Mouse (Mus musculus): ENCODE measurements around the gene Rnf220.
A peak's percentile ranks its signal among the peaks of the same experiment; 100 is the strongest.

Rnf220 gene

GRCm38 (mm10) chr4:117341282-117341681 is 155.6 kb downstream of the Rnf220 start:
- ATAC-seq (ENCODE audit: low TSS enrichment), result no peak

- ATAC-seq (ENCODE audit: low TSS enrichment), result no peak
These were observed 157.1 kb downstream of the Rnf220 start for GRCm38 (mm10) chr4:117339796-117340195.

DNA sequence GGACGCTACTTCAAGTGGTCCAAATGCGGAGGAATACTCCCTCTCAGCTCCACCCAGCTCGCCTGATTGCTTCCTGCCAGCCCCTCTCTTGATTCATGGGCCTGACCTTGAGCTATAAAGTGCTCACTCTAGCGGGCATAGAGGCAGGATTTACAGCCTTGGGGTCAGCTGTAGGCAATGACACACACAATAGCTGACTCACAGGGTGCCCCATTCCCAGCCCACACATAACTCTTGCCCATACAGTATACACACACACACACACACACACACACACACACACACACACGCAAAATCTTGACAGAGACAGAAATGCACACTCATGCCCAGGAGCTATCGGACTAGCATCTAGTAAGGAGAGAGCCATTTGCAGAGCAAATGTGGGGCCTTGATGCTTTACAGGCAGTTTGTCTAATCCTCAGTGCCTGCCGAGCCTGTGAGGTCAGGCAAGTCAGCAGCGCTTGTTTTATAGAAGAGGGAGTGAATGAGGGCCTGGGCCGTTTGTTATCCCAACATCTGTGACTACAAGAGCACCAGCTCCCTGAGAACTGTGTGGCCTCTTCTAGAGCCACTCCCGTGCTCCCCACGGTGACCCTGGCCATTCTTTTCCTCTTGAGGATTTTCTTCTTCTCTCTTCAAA is 165.9 kb downstream of the Rnf220 start:
- ATAC-seq (ENCODE audit: low TSS enrichment), result no peak

DNA sequence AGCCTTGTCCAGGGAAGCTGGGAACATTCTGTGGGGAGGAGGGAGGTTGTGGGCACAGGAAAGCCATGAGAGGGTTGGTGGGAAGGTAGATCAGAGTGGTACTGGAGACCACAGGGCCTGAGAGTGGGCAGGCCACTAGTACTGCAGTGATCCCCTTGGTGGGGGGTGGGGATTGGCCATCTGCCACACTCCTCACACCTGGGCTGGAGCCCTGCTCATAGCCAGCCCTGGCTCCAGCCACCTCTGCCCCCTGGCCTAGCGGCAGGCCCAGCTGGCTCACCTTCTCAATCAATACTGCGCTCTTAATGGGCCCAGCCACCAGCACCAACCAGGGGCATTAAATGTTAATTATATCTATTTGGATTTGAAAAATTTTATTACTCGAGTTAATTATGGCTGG is 166.7 kb downstream of the Rnf220 start:
- ATAC-seq (ENCODE audit: low TSS enrichment), result no peak

GRCm38 (mm10) chr4:117326915-117327314 is 169.9 kb downstream of the Rnf220 start:
- ATAC-seq (ENCODE audit: low TSS enrichment), result no peak

GRCm38 (mm10) chr4:117325076-117325475 is 171.8 kb downstream of the Rnf220 start:
- no peak for ATAC-seq (ENCODE audit: low TSS enrichment)

GRCm38 (mm10) chr4:117323515-117324344 is 173.1 kb downstream of the Rnf220 start:
- ATAC-seq (ENCODE audit: low TSS enrichment), result peak; percentile 59; the same call in 1 of the 2 replicates

DNA sequence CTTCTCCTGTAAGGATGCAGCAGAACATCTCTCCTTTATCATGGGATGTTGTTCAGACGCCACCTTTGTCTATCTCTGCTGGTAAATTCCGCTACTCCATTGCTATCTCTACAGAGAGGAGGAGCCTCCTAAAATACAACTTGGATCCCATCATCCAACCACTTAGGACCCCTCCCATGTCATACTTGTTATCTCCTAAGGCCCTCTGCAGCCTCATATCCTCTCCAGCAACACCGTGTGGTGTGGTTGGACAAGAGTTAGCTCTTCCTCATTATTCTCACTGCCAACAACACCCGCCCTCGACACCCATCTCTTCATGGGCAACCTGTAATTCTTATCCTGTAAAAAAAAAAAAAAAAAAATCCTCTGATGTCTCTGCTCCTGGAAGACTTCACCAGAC is 175.8 kb downstream of the Rnf220 start:
- no peak for ATAC-seq (ENCODE audit: low TSS enrichment)

GRCm38 (mm10) chr4:117318508-117318907 is 178.3 kb downstream of the Rnf220 start:
- no peak for ATAC-seq (ENCODE audit: low TSS enrichment)

DNA sequence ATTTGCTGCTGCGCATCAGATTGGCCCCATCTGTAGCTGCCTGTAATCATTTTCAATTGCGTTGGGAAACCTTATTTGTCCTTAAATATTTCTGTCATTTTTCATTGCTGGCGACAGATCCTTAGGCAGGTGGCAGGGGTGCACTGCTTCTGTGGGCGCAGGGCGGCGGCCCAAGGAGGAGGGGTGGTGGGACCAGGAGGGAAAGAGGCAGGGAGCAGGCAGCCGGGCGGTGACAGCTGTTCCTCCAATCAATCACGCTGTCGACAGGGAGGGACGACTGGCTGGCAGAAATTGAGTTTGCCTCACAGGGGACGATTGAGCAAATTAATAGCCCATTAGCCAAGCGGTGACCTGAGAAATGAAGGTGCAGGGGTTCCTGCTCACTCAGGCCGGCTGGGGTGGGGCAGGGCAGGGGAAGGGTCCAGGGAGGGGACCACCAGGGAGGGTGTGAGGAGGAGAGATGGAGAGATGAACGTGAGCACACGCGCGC is 179.1 kb downstream of the Rnf220 start:
- no peak for ATAC-seq (ENCODE audit: low TSS enrichment)

GRCm38 (mm10) chr4:117316800-117317199 is 180.1 kb downstream of the Rnf220 start:
- no peak for ATAC-seq (ENCODE audit: low TSS enrichment)

GRCm38 (mm10) chr4:117314849-117315500 is 181.9 kb downstream of the Rnf220 start:
- ATAC-seq (ENCODE audit: low TSS enrichment), result no peak

GRCm38 (mm10) chr4:117313085-117313424 is 183.8 kb downstream of the Rnf220 start:
- ATAC-seq (ENCODE audit: low TSS enrichment), result no peak

DNA sequence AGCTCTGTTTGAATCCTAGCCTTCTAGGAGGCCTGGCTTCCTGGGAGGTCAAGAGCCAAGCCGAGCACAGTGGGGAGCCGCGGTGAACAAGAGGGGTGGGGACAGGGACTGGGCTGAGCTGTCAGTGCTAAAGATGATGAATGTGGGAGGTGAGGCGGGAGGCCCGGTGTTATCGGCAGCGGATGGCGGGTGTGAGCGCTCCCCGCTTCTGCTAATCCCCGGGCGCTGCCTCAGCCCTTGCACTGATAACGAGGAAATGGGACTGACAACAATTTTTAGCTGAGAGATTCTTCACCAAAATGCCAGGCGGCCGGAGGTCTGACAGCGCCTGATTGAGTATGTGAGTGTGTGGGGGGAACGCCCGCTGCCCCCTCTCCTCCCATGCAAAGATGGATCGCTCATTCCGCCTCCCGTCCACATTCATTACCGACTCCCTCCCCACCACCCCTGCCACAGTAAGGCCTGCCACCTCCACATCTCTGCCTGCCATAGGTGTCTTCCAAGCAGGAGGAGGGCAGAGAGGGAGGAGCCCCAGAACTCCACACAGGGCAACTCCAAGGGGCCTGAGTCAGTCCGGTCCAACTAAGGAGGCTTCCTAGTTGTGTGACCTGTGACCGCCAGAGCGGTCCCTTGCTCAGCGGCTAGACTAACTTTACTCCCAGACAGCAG is 184.3 kb downstream of the Rnf220 start:
- ATAC-seq (ENCODE audit: low TSS enrichment), result no peak

GRCm38 (mm10) chr4:117311891-117312290 is 185.0 kb downstream of the Rnf220 start:
- no peak for ATAC-seq (ENCODE audit: low TSS enrichment)

DNA sequence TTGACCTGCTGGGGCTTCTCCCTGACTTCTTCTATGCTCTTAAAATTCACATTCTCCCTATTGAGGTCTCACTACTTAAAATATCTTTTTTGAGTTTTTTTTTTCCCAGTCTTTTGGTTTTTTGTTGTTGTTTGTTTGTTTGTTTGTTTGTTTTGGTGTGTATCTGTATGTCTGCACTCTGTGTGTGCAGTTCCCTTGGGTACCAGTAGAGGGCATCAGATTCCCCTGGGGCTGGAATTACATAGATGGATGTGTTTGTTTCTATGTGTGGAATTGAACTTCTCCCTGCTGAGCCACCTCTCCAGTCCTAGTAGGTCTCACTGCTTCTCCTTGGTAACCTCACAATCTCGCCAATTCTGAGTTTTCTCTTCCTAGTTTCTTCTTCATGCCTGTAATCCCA is 187.4 kb downstream of the Rnf220 start:
- ATAC-seq (ENCODE audit: low TSS enrichment), result no peak

- ATAC-seq (ENCODE audit: low TSS enrichment), result no peak
These were observed 189.6 kb downstream of the Rnf220 start for GRCm38 (mm10) chr4:117307270-117307669.

GRCm38 (mm10) chr4:117305461-117305860 is 191.4 kb downstream of the Rnf220 start:
- ATAC-seq (ENCODE audit: low TSS enrichment), result no peak

DNA sequence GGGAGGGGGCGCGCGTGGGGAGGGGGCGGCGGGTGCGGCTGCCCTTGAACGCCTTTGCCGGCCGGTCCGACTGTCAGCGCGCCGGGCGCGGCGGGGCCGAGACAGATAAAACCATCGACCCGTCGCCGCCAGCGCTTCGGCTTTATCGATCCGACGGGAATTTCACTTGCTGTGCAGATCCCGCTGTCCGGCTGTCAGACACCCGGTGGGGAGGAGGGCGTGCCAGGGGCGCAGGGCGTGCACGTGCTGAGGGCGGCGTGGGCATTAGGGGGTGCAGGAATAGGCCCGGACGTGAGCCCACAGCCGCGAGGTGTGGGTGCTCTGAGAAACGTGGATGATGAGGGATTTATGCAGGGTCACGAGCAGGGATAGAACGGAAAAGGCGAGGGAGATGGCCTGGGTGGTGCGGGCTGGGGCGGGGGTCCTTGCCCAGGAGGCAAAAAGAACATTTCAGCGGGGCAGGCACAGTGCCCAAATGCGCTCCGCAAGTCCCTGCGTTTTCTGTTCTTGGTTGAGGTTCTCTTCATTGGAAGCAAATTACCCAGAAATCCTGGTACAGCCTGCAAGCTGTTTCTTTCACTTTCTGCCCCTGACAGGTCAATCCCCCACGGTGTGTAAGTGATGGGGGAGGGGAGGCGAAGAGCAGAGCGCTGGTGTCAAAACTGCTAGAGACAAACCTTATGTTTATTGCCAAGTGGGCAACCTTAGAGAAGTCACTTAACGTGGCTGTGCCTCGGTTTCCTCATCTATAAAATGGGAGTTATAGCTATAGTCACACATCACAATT is 192.4 kb downstream of the Rnf220 start:
- ATAC-seq (ENCODE audit: low TSS enrichment), result no peak

DNA sequence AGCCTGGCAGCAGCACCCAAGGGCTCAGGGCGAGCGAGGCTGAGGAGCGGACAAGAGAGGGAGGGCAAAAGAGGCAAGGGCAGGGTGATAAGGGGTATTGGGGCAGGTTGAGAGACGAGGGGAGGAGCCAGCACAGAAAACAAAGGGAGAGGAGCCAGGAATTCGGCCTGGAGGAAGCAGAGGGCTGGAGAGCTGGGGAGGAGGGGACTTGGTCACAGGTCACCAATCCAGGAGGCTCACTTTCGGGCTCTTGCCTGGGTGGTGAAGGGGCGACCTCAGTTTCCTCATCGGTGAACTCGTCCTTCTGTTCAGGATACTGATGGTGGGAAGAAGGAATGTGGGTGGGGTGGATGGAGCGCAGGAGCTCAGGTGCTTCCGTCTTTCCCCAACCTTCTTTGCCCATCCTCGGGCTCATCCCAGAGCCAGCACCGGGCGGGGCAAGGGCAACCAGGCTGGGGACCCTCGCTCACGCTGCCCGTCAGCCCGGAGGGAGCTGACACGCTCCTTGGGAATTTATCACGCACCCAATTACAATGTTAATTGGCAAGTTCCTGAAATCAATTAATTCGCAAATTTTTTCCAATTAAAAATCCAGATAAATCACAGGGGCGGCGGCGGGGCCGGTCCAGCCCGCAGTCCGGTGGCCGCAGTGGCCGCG is 193.1 kb downstream of the Rnf220 start:
- ATAC-seq (ENCODE audit: low TSS enrichment), result no peak
